Mouse (Mus musculus) midbrain, embryonic 11.5 days (tissue): ENCODE measurements at regions not wholly inside any gene's neighbourhood (a gene's known extent, or its start where the extent isn't known, plus 50 kb on each side); places are given as distances from the start of the nearest gene placed in this dataset.

ENCODE experiments used
- ATAC-seq: fragments of 200-750 bp; cut with Nextera tagmentation; 2 replicates; pipeline ENCODE4 v1.8.0; 2017; ENCODE audit warnings: moderate TSS enrichment, moderate library complexity; ENCODE audit not compliant: low FRiP score
- DNase-seq: peaks from one replicate; pipeline ENCODE4 v3.0.0; 2015; ENCODE audit warnings: low spot score; ENCODE audit errors: missing footprints
- H3K27ac ChIP-seq: fragments of 300-500 bp; sonication (generic); 2 replicates; pipeline ENCODE4 v1.5.1; 2014; ENCODE audit warnings: low read depth, low read length
- H3K27me3 ChIP-seq: fragments of 300-500 bp; sonication (generic); 2 replicates; pipeline ENCODE4 v1.6.1; 2014; ENCODE audit warnings: mild to moderate bottlenecking, low read length, moderate library complexity, mixed read lengths; ENCODE audit not compliant: control insufficient read depth, insufficient read depth
- H3K36me3 ChIP-seq: fragments of 300-500 bp; sonication (generic); 2 replicates; pipeline ENCODE4 v1.6.1; 2014; ENCODE audit warnings: mild to moderate bottlenecking, low read length, moderate library complexity, mixed read lengths; ENCODE audit not compliant: control insufficient read depth, insufficient read depth
- H3K4me1 ChIP-seq: fragments of 300-500 bp; sonication (generic); 2 replicates; pipeline ENCODE4 v1.6.1; 2014; ENCODE audit warnings: low read length; ENCODE audit not compliant: control insufficient read depth, insufficient read depth
- H3K4me2 ChIP-seq: fragments of 300-500 bp; sonication (generic); 2 replicates; pipeline ENCODE4 v1.6.1; 2014; ENCODE audit warnings: mild to moderate bottlenecking, moderate library complexity
- H3K4me3 ChIP-seq: fragments of 300-500 bp; sonication (generic); 2 replicates; pipeline ENCODE4 v1.5.1; 2014; ENCODE audit warnings: low read depth, low read length
- H3K9ac ChIP-seq: fragments of 300-500 bp; sonication (generic); 2 replicates; pipeline ENCODE4 v1.6.1; 2014; ENCODE audit warnings: low read length
- H3K9me3 ChIP-seq: fragments of 300-500 bp; sonication (generic); 2 replicates; pipeline ENCODE4 v1.6.1; 2016; ENCODE audit warnings: low read length; ENCODE audit not compliant: control insufficient read depth
- WGBS: fragments of 180-500 bp; shearing (Covaris S2); extraction: QIAGEN DNeasy Blood & Tissue Kit; methylation state at CpG from one replicate; pipeline ENCODE4 v1.1.7; 2014; 5-methylcytosine and 5-hydroxymethylcytosine counted together

- H3K4me1 ChIP-seq = no peaks in the 10 kb centered on the region
These were observed 487.1 kb downstream of the Dhx35 start for GRCm38 (mm10) chr2:159281558-159282320.

GRCm38 (mm10) chr2:159284100-159284499 is 489.5 kb downstream of the Dhx35 start:
- Histone ChIP-seq H3K4me1 (no peaks in the 10 kb centered on the region), H3K9ac (no peak overlapping the region), H3K36me3 (no peaks in the 10 kb centered on the region), H3K9me3 (no peaks in the 10 kb centered on the region), H3K27ac (no peak overlapping the region), H3K27me3 (no peaks in the 10 kb centered on the region), H3K4me3 (no peak overlapping the region), H3K4me2 (no peak overlapping the region)
- WGBS = 82% methylated on average over 5 of the region's 5 CpGs
- DNase-seq = peak; percentile 64
- no peak for ATAC-seq

More at GRCm38 (mm10) chr2:159281558-159282320, 487.1 kb downstream of the Dhx35 start:
- H3K27me3 ChIP-seq = no peaks in the 10 kb centered on the region
- H3K4me2 ChIP-seq = no peak overlapping the region
- H3K36me3 ChIP-seq = no peaks in the 10 kb centered on the region
- no peak for DNase-seq
- no peak for ATAC-seq
- no peak overlapping the region for H3K9ac ChIP-seq
- H3K4me3 ChIP-seq = no peak overlapping the region
- 87% methylated on average over 8 of the region's 8 CpGs for WGBS
- H3K27ac ChIP-seq = no peak overlapping the region
- no peaks in the 10 kb centered on the region for H3K9me3 ChIP-seq

- H3K36me3 ChIP-seq = no peaks in the 10 kb centered on the region
- 70% methylated on average over 8 of the region's 8 CpGs for WGBS
- no peak overlapping the region for H3K4me3 ChIP-seq
- no peaks in the 10 kb centered on the region for H3K4me1 ChIP-seq
- ATAC-seq (no peak), DNase-seq (peak; percentile 87)
- no peak overlapping the region for H3K27ac ChIP-seq
- no peaks in the 10 kb centered on the region for H3K27me3 ChIP-seq
- no peak overlapping the region for H3K4me2 ChIP-seq
- H3K9me3 ChIP-seq = no peaks in the 10 kb centered on the region
- no peak overlapping the region for H3K9ac ChIP-seq
These were observed 490.1 kb downstream of the Dhx35 start for GRCm38 (mm10) chr2:159284525-159285189.

- 90% methylated on average over 6 of the region's 6 CpGs for WGBS
These were observed 493.5 kb downstream of the Dhx35 start for GRCm38 (mm10) chr2:159287996-159288563.

GRCm38 (mm10) chr2:159290081-159290480 is 495.5 kb downstream of the Dhx35 start:
- H3K9me3 ChIP-seq = no peaks in the 10 kb centered on the region
- WGBS = 84% methylated on average over 1 of the region's 1 CpGs

More at GRCm38 (mm10) chr2:159287996-159288563, 493.5 kb downstream of the Dhx35 start:
- no peaks in the 10 kb centered on the region for H3K27me3 ChIP-seq
- DNase-seq (no peak), ATAC-seq (no peak)
- H3K4me1 ChIP-seq = no peaks in the 10 kb centered on the region
- H3K36me3 ChIP-seq = no peaks in the 10 kb centered on the region
- H3K9ac ChIP-seq = no peak overlapping the region
- no peak overlapping the region for H3K4me2 ChIP-seq
- no peak overlapping the region for H3K27ac ChIP-seq
- no peaks in the 10 kb centered on the region for H3K9me3 ChIP-seq
- no peak overlapping the region for H3K4me3 ChIP-seq

GRCm38 (mm10) chr2:159307001-159307400 is 512.4 kb downstream of the Dhx35 start:
- Histone ChIP-seq H3K4me3 (no peak overlapping the region), H3K36me3 (no peaks in the 10 kb centered on the region), H3K27ac (no peak overlapping the region), H3K27me3 (no peaks in the 10 kb centered on the region), H3K4me2 (no peak overlapping the region), H3K4me1 (no peaks in the 10 kb centered on the region), H3K9ac (no peak overlapping the region), H3K9me3 (no peaks in the 10 kb centered on the region)
- 71% methylated on average over 7 of the region's 7 CpGs for WGBS
- ATAC-seq (no peak), DNase-seq (no peak)

More at GRCm38 (mm10) chr2:159290081-159290480, 495.5 kb downstream of the Dhx35 start:
- Histone ChIP-seq H3K4me2 (no peak overlapping the region), H3K4me1 (no peaks in the 10 kb centered on the region), H3K36me3 (no peaks in the 10 kb centered on the region), H3K27ac (no peak overlapping the region), H3K4me3 (no peak overlapping the region), H3K9ac (no peak overlapping the region), H3K27me3 (no peaks in the 10 kb centered on the region)
- no peak for ATAC-seq
- DNase-seq = no peak

- 75% methylated on average over 3 of the region's 3 CpGs for WGBS
- Histone ChIP-seq H3K27me3 (no peaks in the 10 kb centered on the region), H3K9ac (no peak overlapping the region), H3K27ac (no peak overlapping the region), H3K4me2 (no peak overlapping the region), H3K4me3 (no peak overlapping the region), H3K4me1 (no peaks in the 10 kb centered on the region), H3K9me3 (no peaks in the 10 kb centered on the region), H3K36me3 (no peaks in the 10 kb centered on the region)
- DNase-seq (no peak), ATAC-seq (no peak)
These were observed 540.1 kb downstream of the Dhx35 start for GRCm38 (mm10) chr2:159334711-159335110.

- no peaks in the 10 kb centered on the region for H3K4me1 ChIP-seq
- 71% methylated on average over 2 of the region's 2 CpGs for WGBS
These were observed 542.0 kb downstream of the Dhx35 start for GRCm38 (mm10) chr2:159336646-159337045.

More at GRCm38 (mm10) chr2:159336646-159337045, 542.0 kb downstream of the Dhx35 start:
- H3K36me3 ChIP-seq = no peaks in the 10 kb centered on the region
- no peak overlapping the region for H3K4me3 ChIP-seq
- H3K9me3 ChIP-seq = no peaks in the 10 kb centered on the region
- no peak overlapping the region for H3K4me2 ChIP-seq
- no peak overlapping the region for H3K27ac ChIP-seq
- ATAC-seq = no peak
- DNase-seq = no peak
- H3K27me3 ChIP-seq = no peaks in the 10 kb centered on the region
- no peak overlapping the region for H3K9ac ChIP-seq
